Mouse (Mus musculus) neural tube, embryonic 12.5 days (tissue): ENCODE data around the gene Otx1. TPM values are rescaled to one million over a fixed set of nuclear protein-coding genes. Genes with fewer than 3 reads are reported as not detected.

Experiments used
- ATAC-seq: fragments of 200-750 bp; cut with Nextera tagmentation; 2 replicates; pipeline ENCODE4 v1.8.0; 2017; ENCODE audit warnings: low read depth, mild to moderate bottlenecking, moderate TSS enrichment, moderate library complexity; ENCODE audit not compliant: low FRiP score
- H3K27ac ChIP-seq: fragments of 300-500 bp; sonication (generic); 2 replicates; pipeline ENCODE4 v1.5.1; 2016
- H3K27me3 ChIP-seq: fragments of 300-500 bp; sonication (generic); replicated peaks from 2 replicates; pipeline ENCODE4 v1.6.1; 2016; ENCODE audit warnings: mild to moderate bottlenecking
- H3K36me3 ChIP-seq: fragments of 300-500 bp; sonication (generic); 2 replicates; pipeline ENCODE4 v1.6.1; 2016; ENCODE audit warnings: mild to moderate bottlenecking
- H3K4me1 ChIP-seq: fragments of 300-500 bp; sonication (generic); 2 replicates; pipeline ENCODE4 v1.6.1; 2016
- H3K4me2 ChIP-seq: fragments of 300-500 bp; sonication (generic); replicated peaks from 2 replicates; pipeline ENCODE4 v1.6.1; 2016; ENCODE audit warnings: mild to moderate bottlenecking
- H3K4me3 ChIP-seq: fragments of 300-500 bp; sonication (generic); 2 replicates; pipeline ENCODE4 v1.5.1; 2016
- H3K9ac ChIP-seq: fragments of 300-500 bp; sonication (generic); 2 replicates; pipeline ENCODE4 v1.6.1; 2016; ENCODE audit warnings: mild to moderate bottlenecking
- H3K9me3 ChIP-seq: fragments of 300-500 bp; sonication (generic); 2 replicates; pipeline ENCODE4 v1.6.1; 2016; ENCODE audit warnings: mild to moderate bottlenecking
- WGBS: fragments of 180-500 bp; shearing (Covaris S2); methylation state at CpG from one replicate; pipeline ENCODE4 v1.1.7; 2016; 5-methylcytosine and 5-hydroxymethylcytosine counted together
- polyA plus RNA-seq: library from polyadenylated mRNA; unstranded; fragments of >200 nt; fragmentation: Nextera tagmentation; extraction: Ambion mirVana; gene quantifications from 2 replicates; pipeline ENCODE4 v1.2.1, GENCODE M21; 2016

The Otx1 gene
- polyA plus RNA-seq, result not detected in 2 replicates

DNA sequence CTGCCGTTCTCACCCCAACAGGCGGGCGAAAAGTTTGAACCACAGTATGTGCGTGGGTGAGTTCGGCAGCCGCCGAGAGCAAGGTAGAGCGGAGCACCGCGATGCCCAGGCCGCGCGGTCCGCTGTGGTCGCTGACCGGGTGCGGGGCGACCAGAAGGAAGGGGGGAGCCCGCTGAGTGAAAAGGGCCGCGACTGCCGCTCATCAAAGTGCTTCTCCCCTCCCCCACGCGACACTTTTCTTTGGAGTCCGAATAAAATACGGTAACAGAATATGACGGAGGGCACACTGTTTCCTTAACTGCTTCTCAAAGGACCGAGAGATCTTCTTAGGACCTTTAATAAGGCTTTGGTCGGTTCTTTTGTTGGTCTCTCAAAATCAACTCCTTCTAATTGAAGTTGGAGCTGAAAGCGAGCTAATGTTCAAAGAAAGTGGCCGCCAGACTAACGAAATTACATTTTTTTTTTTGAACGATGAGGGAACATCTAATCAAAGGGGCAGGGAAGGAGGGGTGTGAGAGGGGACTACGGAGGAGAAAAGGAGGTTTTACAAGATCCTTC lies at the start of gene Otx1:
Otx1 (minus strand) TSS at position 115 of the 558 bp plus-strand sequence.
- Histone ChIP-seq H3K4me1 (peaks cover 37% of the 10 kb centered on the region), H3K27ac (no peak within 1 kb of the TSS), H3K4me3 (peak within 1 kb of the TSS; percentile 43), H3K36me3 (no peaks in the 10 kb centered on the region), H3K9ac (peak within 1 kb of the TSS; percentile 42; the same call in 1 of the 2 replicates), H3K27me3 (peaks cover 97% of the 10 kb centered on the region), H3K9me3 (no peaks in the 10 kb centered on the region), H3K4me2 (peak within 1 kb of the TSS; percentile 83)
- WGBS, result under 1% methylated on average over 34 of the region's 34 CpGs
- ATAC-seq, result no peak

DNA sequence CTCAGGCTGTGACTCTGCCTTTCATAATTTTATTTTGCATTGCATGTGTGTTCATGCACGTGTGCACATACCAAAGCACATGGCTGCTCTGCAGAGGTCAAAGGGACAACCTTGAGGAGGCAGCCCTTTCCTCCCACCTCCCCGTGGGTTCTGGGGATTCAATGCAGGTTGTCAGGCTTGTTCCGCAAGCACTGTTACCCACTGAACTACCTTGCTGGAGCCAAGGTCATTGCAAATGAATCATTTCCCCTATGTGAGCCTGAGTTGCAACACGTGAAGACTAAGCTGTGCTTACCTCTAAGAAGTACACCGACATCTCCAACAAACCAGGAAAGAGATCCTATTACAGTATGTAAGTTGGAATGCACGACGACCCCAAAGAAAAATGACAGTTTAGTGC lies 48.2 kb upstream of the Otx1 start:
- ATAC-seq, result no peak
- Histone ChIP-seq H3K4me2 (no peak overlapping the region), H3K9ac (no peak overlapping the region), H3K27me3 (no peaks in the 10 kb centered on the region), H3K27ac (no peak overlapping the region), H3K4me1 (no peaks in the 10 kb centered on the region), H3K36me3 (peaks cover 3% of the 10 kb centered on the region; the same call in 1 of the 2 replicates), H3K4me3 (no peak overlapping the region), H3K9me3 (no peaks in the 10 kb centered on the region)
- WGBS, result 85% methylated on average over 7 of the region's 7 CpGs

DNA sequence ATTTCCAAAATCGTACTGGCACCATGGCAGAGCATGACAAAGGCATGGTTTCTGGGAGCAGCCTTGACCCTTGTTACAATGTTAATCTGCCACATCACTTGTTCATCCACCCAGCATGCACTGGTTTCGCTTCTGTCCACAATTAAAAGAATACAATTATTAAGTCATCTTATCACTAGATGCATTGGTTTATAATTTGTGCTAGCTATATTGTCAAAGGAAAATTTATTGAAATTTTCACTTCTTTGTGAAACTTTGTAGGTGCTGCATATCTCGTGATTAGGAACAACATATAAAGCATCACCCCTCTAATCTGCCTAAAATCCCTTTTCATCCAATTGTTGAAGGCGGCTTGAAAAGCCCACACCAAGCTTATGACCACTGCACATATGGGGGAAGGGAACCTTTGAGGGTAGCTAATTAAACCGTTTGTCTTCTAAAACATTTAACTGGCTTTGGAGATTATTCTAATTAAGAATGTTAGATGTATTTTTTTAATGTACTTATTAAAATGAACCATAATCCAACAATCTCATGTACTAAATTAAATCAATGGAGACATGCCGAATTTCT lies 37.2 kb upstream of the Otx1 start:
- WGBS, result 81% methylated on average over 6 of the region's 6 CpGs
- no peak overlapping the region for H3K9ac ChIP-seq
- no peaks in the 10 kb centered on the region for H3K27me3 ChIP-seq
- no peak overlapping the region for H3K27ac ChIP-seq
- H3K4me1 ChIP-seq, result no peaks in the 10 kb centered on the region
- no peak overlapping the region for H3K4me3 ChIP-seq
- H3K9me3 ChIP-seq, result no peaks in the 10 kb centered on the region
- H3K36me3 ChIP-seq, result no peaks in the 10 kb centered on the region
- H3K4me2 ChIP-seq, result no peak overlapping the region
- ATAC-seq, result no peak

DNA sequence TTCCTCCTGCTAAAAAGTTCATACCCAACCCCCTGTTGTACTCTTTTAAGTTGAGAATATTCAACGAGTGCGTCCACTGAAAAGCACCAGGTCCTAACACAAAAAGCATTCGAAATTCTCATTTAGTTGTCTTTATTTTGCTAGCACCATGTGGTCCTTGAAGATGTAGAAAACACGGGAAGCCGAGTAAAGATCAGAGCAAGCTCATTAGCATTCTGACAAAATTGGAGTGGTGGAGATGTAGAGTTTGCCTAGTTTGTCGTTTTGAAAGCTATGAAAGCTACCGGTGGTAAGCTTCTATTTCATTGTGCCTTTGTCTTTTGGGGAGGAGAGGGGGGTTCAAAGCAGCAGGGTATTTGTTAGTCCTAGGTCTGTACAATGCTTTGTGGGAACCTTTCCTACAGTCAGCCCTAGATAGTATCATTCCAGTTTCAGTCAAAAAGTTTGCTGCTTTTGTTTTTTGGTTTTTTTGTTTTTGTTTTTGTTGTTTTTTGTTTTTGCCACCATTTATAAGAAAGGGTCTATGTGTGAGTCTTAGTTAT lies 31.9 kb upstream of the Otx1 start:
- H3K27ac ChIP-seq, result no peak overlapping the region
- no peak overlapping the region for H3K4me3 ChIP-seq
- no peak for ATAC-seq
- H3K9me3 ChIP-seq, result no peaks in the 10 kb centered on the region
- H3K9ac ChIP-seq, result no peak overlapping the region
- 33% methylated on average over 7 of the region's 7 CpGs for WGBS
- no peaks in the 10 kb centered on the region for H3K27me3 ChIP-seq
- H3K36me3 ChIP-seq, result no peaks in the 10 kb centered on the region
- H3K4me1 ChIP-seq, result no peaks in the 10 kb centered on the region
- no peak overlapping the region for H3K4me2 ChIP-seq

DNA sequence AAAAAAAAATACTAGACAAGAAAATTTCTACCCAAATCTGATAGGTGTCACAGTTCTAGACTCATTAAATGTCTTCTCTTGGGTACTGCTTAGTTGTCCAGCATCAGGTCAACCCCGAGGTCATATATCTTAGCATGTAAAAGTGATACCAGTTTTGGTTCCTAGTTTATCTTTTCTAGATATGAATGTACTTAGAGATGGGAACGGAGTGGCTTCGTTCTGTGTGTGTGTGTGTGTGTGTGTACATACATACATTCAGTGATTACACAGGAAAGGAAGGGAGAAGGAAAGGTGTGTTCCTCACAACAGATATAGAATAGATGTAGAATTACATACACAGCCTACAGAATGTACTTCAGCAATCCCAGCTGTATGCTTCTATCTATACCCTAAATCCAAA lies 30.9 kb upstream of the Otx1 start:
- H3K27ac ChIP-seq, result no peak overlapping the region

DNA sequence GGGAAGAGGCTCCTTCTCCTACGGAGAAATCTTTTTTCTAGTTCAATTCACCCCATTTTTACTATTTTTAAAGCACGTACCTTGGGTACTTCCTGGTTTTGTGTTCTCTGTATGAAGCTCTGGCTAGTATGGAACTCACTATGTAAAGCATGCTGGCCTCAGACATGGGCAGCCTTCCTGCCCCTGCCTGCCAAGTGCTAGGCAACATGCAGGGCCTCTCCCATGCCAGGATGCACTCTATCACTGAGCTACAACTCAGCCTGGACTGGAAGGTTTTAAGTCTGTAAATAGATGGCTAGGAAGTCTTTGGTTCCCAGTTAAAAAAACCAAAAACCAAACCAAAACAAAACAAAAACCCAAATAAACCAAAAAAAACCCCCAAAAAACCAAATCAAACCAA lies 17.9 kb upstream of the Otx1 start:
- no peaks in the 10 kb centered on the region for H3K9me3 ChIP-seq
- no peak for ATAC-seq
- WGBS, result 89% methylated on average over 2 of the region's 2 CpGs
- no peak overlapping the region for H3K9ac ChIP-seq
- no peaks in the 10 kb centered on the region for H3K4me1 ChIP-seq
- no peak overlapping the region for H3K4me2 ChIP-seq
- no peaks in the 10 kb centered on the region for H3K36me3 ChIP-seq
- H3K27ac ChIP-seq, result no peak overlapping the region
- H3K4me3 ChIP-seq, result no peak overlapping the region
- no peaks in the 10 kb centered on the region for H3K27me3 ChIP-seq

More for the DNA sequence above, 30.9 kb upstream of the Otx1 start:
- Histone ChIP-seq H3K4me3 (no peak overlapping the region), H3K27me3 (no peaks in the 10 kb centered on the region), H3K9ac (no peak overlapping the region), H3K4me1 (no peaks in the 10 kb centered on the region), H3K4me2 (no peak overlapping the region), H3K36me3 (no peaks in the 10 kb centered on the region), H3K9me3 (no peaks in the 10 kb centered on the region)
- WGBS, result 96% methylated on average over 3 of the region's 3 CpGs
- ATAC-seq, result no peak

DNA sequence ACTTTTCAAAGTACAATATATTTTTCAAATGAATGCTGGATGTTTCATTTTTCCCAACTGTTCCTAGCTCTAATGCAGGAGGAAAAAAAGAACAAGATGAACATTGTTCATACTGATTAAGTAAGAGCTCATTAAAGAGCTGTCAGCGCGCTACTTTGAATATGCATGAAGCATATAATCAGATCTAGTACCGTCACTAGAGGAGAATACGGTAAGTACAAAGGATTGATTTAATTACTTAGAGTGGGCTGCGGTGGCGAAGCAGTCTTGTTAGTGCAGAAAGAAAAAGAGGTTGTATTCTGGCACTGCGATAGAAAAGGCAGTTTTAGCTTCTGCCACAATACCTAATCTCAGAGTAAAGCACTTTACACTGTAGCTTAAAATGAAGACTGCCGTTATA lies 14.7 kb upstream of the Otx1 start:
- H3K27me3 ChIP-seq, result no peaks in the 10 kb centered on the region
- 36% methylated on average over 8 of the region's 8 CpGs for WGBS
- H3K27ac ChIP-seq, result no peak overlapping the region
- H3K9me3 ChIP-seq, result no peaks in the 10 kb centered on the region
- H3K4me3 ChIP-seq, result no peak overlapping the region
- H3K4me1 ChIP-seq, result no peaks in the 10 kb centered on the region
- H3K36me3 ChIP-seq, result no peaks in the 10 kb centered on the region
- H3K9ac ChIP-seq, result no peak overlapping the region
- no peak overlapping the region for H3K4me2 ChIP-seq
- peak; percentile 83 for ATAC-seq

DNA sequence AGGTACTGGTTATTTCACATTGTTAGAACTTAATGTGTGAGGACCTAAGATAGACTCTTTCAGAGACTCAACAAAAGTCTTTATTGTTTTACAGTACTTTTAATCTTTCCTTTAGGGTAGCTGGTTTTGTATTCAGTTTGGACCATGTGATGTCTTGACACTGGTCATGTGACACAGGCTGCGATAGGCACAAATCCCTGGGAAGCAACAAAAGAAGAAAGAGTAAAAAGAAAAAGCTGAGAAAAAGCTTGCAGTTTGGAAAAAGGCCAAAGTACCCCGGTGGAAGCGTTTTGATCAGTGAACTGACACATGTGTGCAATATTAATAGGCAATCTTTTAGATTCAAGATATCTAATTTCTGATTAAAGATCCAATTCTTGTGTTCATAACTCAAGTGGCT lies 13.6 kb upstream of the Otx1 start:
- Histone ChIP-seq H3K4me1 (no peaks in the 10 kb centered on the region), H3K4me3 (no peak overlapping the region), H3K4me2 (no peak overlapping the region), H3K9ac (no peak overlapping the region), H3K27ac (no peak overlapping the region), H3K36me3 (no peaks in the 10 kb centered on the region), H3K9me3 (no peaks in the 10 kb centered on the region), H3K27me3 (peaks cover 2% of the 10 kb centered on the region; the same call in 1 of the 2 replicates)
- ATAC-seq, result no peak
- WGBS, result 64% methylated on average over 3 of the region's 3 CpGs

DNA sequence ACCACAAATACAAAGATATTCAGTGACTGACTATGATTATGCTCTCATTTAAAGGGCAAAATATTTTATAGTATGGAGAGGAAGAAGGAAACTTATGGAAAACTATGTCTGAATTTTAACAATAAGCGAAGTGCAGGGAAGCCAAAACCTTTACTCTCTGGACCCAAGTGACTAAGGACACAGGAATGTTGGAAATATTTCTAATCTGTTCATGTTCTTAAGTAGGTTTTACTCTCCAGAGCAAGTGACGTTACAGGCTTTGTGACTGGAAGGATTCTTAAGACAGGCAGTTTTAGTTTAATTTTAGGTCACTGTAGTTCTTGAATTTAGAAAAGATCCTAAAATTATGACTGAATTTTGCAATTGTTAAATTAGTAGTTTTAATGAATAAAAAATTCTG lies 6.1 kb upstream of the Otx1 start:
- H3K9ac ChIP-seq, result no peak overlapping the region
- H3K9me3 ChIP-seq, result no peaks in the 10 kb centered on the region
- no peak overlapping the region for H3K4me2 ChIP-seq
- peaks cover 69% of the 10 kb centered on the region for H3K27me3 ChIP-seq
- H3K36me3 ChIP-seq, result no peaks in the 10 kb centered on the region
- H3K4me3 ChIP-seq, result no peak overlapping the region
- 23% methylated on average over 2 of the region's 2 CpGs for WGBS
- H3K4me1 ChIP-seq, result peaks cover 17% of the 10 kb centered on the region
- ATAC-seq, result no peak
- H3K27ac ChIP-seq, result no peak overlapping the region

DNA sequence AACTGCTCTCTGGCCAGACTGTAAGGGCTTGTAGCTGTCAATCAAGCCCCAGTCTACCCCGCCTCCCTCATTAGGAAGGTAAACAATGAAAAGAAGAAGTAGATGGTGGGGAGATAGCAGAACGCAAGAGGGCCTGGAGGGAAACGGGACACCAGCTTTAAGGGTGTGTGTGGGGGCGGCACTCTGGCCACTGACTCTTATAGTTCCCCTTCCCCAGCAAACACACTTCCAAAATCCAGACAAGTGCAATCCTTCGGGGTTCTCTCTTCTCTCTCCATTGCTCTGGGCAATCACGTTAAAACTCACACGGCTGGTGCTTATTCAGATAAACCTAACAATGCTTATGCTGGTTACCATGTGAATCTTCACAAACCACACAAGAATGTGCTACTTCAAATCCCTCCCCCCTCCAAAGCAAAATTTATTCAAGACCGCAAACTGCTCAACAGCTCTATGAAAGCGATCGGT lies 5.5 kb upstream of the Otx1 start:
- H3K4me3 ChIP-seq, result no peak overlapping the region
- no peak overlapping the region for H3K27ac ChIP-seq
- no peaks in the 10 kb centered on the region for H3K9me3 ChIP-seq
- H3K9ac ChIP-seq, result no peak overlapping the region
- ATAC-seq, result peak; percentile 42; the same call in 1 of the 2 replicates
- H3K36me3 ChIP-seq, result no peaks in the 10 kb centered on the region
- WGBS, result 1% methylated on average over 10 of the region's 10 CpGs
- peaks cover 75% of the 10 kb centered on the region for H3K27me3 ChIP-seq
- peak overlapping the region; percentile 35; the same call in 1 of the 2 replicates for H3K4me2 ChIP-seq
- H3K4me1 ChIP-seq, result peaks cover 23% of the 10 kb centered on the region

DNA sequence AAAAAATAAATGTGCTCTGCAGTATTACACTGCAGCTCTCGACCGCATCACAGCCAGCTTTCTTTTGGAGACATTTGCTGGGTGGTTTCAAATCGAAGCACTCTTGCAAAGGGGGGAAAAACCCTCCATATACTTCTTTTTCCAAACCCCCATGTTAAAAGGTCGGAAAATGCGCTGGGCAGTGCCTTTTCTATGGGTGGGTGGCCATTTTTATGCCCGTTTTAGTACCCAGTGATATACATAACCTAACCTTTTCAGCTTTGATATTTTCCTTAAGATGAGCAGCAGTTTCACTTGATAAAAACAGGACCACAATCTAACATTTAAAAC lies 5.0 kb upstream of the Otx1 start:
- Histone ChIP-seq H3K4me2 (peak overlapping the region; percentile 35), H3K27ac (no peak overlapping the region), H3K27me3 (peaks cover 78% of the 10 kb centered on the region), H3K4me3 (no peak overlapping the region), H3K9me3 (no peaks in the 10 kb centered on the region), H3K36me3 (no peaks in the 10 kb centered on the region), H3K9ac (no peak overlapping the region), H3K4me1 (peaks cover 26% of the 10 kb centered on the region)
- ATAC-seq, result no peak
- WGBS, result 2% methylated on average over 6 of the region's 6 CpGs

DNA sequence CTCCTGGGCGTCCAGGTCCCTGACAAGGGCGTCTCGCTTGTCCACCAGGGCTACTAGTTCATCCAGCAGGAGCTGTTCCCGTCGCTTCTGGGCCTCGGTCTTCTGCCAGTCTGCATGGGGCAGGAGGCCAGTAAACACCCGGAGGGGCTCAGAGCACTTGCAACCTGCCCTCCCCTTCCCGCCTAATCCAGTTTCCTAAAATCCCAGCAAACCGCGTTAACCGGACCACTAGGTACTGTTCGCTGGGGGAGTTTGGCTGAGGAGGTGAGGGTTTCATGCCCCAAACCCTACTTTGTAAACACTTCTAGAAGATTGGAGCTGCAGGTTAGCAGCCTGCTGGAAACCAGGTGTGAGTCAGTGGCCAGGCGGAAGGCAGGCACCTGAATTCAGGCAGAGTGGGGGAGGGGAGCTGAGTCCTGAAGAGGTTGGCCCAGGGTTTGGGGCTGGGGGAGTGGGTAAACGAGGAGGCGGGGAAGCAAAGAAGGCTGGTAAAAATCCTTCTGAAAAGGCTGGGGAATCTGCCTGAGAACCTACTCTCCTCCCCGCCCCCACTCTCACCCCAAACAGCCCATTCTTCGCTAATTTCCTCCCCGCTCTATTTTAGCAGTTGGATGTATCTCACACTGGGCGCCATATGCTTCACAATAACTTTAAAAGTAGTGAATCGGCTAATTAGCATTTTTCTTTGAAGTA lies 4.5 kb upstream of the Otx1 start:
- H3K27ac ChIP-seq, result no peak overlapping the region
- no peak for ATAC-seq
- H3K4me2 ChIP-seq, result peak overlapping the region; percentile 35
- no peaks in the 10 kb centered on the region for H3K36me3 ChIP-seq
- no peaks in the 10 kb centered on the region for H3K9me3 ChIP-seq
- peaks cover 83% of the 10 kb centered on the region for H3K27me3 ChIP-seq
- WGBS, result 2% methylated on average over 20 of the region's 20 CpGs
- no peak overlapping the region for H3K9ac ChIP-seq
- H3K4me1 ChIP-seq, result peaks cover 28% of the 10 kb centered on the region
- no peak overlapping the region for H3K4me3 ChIP-seq
